8 mouse cellular contexts compared by ENCODE assay signal in genomic region chr12:82166101-82166571, GRCm38 (mm10). TPM values are rescaled to one million over a fixed set of nuclear protein-coding genes. Genes with fewer than 3 reads are reported as not detected.
DNase-seq lines count a peak whose midpoint lies in the region; ATAC-seq and TF ChIP-seq lines count a peak whose summit lies in the region.

No protein-coding gene starts in this region.

- H3K27me3 ChIP-seq in heart, embryonic 14.5 days (ENCODE audit: control insufficient read depth, insufficient read depth, low read length) = no peaks in the 10 kb centered on the region
- H3K27me3 ChIP-seq in intestine, postnatal 0 days (replicated peaks; ENCODE audit: control insufficient read depth, insufficient read depth, low read length) = no peaks in the 10 kb centered on the region
- no peaks in the 10 kb centered on the region for H3K27me3 ChIP-seq in neural tube, embryonic 15.5 days (replicated peaks)

- DNase-seq in heart, postnatal 36 days = no peak
- peak; percentile 37 for DNase-seq in embryo, embryonic 9.5 days (ENCODE audit: extremely low spot score)
- no peak for DNase-seq in right cerebral cortex, adult 2 months (ENCODE audit: low spot score in 2 of 2)
- no peak for DNase-seq in adrenal gland, postnatal 36 days
- DNase-seq in cerebellum, adult 8-10 months = no peak

- intact Hi-C loops in heart, postnatal 36 days (cut with DNase I) = no loop called here

- no peak overlapping the region for H3K27ac ChIP-seq in heart, embryonic 14.5 days (replicated peaks in 1 of 2; ENCODE audit: control insufficient read depth in 1 of 2, insufficient read depth in 1 of 2, low read depth in 2 of 2, low read length in 2 of 2)
- H3K27ac ChIP-seq in intestine, postnatal 0 days (ENCODE audit: low read depth, low read length) = no peak overlapping the region
- H3K27ac ChIP-seq in neural tube, embryonic 15.5 days (replicated peaks) = peak overlapping the region; percentile 33; the same call in 1 of the 2 replicates

- H3K4me2 ChIP-seq in heart, embryonic 14.5 days (ENCODE audit: low read length) = peak overlapping the region; percentile 37
- peak overlapping the region; percentile 54 for H3K4me2 ChIP-seq in intestine, postnatal 0 days (replicated peaks; ENCODE audit: low read depth)
- H3K4me2 ChIP-seq in neural tube, embryonic 15.5 days = peak overlapping the region; percentile 47

- WGBS in heart, embryonic 14.5 days = 38% methylated on average over 14 of the region's 14 CpGs
- 24% methylated on average over 14 of the region's 14 CpGs for WGBS in intestine, postnatal 0 days
- 15% methylated on average over 14 of the region's 14 CpGs for WGBS in neural tube, embryonic 15.5 days

- H3K36me3 ChIP-seq in heart, embryonic 14.5 days (ENCODE audit: control insufficient read depth, insufficient read depth, low read length) = no peaks in the 10 kb centered on the region
- H3K36me3 ChIP-seq in intestine, postnatal 0 days (ENCODE audit: control insufficient read depth, insufficient read depth) = no peaks in the 10 kb centered on the region
- H3K36me3 ChIP-seq in neural tube, embryonic 15.5 days = no peaks in the 10 kb centered on the region

- no peak for ATAC-seq in heart, embryonic 14.5 days (ENCODE audit: insufficient number of reproducible peaks, insufficient read depth, low FRiP score, low read depth)
- ATAC-seq in intestine, postnatal 0 days = no peak
- no peak for ATAC-seq in neural tube, embryonic 15.5 days (ENCODE audit: low FRiP score)

- H3K4me1 ChIP-seq in heart, embryonic 14.5 days (ENCODE audit: control insufficient read depth in 2 of 2, insufficient read depth in 2 of 2, low read length in 2 of 2) = peaks cover 0 to 8% of the 10 kb centered on the region in 2 experiments; a peak in 2 of 4 replicates
- no peaks in the 10 kb centered on the region for H3K4me1 ChIP-seq in intestine, postnatal 0 days (replicated peaks; ENCODE audit: control insufficient read depth, insufficient read depth, low read length)
- H3K4me1 ChIP-seq in neural tube, embryonic 15.5 days = peaks cover 29% of the 10 kb centered on the region

- no peak overlapping the region for H3K9ac ChIP-seq in heart, embryonic 14.5 days (ENCODE audit: low read length)
- H3K9ac ChIP-seq in intestine, postnatal 0 days (ENCODE audit: low read depth, low read length) = no peak overlapping the region
- no peak overlapping the region; the same call in 1 of the 2 replicates for H3K9ac ChIP-seq in neural tube, embryonic 15.5 days (replicated peaks)

- no peak for TF ChIP-seq CTCF in intestine, postnatal 0 days (IDR thresholded peaks at IDR 0.05; ENCODE audit: low read depth)

- no peak overlapping the region for H3K4me3 ChIP-seq in heart, embryonic 14.5 days (ENCODE audit: control insufficient read depth in 1 of 2, insufficient read depth in 1 of 2, low read depth in 1 of 2, low read length in 2 of 2)
- H3K4me3 ChIP-seq in intestine, postnatal 0 days (ENCODE audit: low read depth, low read length) = peak overlapping the region; percentile 18; the same call in 1 of the 2 replicates
- no peak overlapping the region for H3K4me3 ChIP-seq in neural tube, embryonic 15.5 days (replicated peaks)

- no peaks in the 10 kb centered on the region for H3K9me3 ChIP-seq in heart, embryonic 14.5 days (ENCODE audit: control insufficient read depth, low read length)
- H3K9me3 ChIP-seq in intestine, postnatal 0 days (ENCODE audit: control insufficient read depth) = no peaks in the 10 kb centered on the region
- no peaks in the 10 kb centered on the region for H3K9me3 ChIP-seq in neural tube, embryonic 15.5 days (replicated peaks)

RNA-seq across cellular contexts. Expression of gene Sipa1l1, which starts 3.0 kb away (rescaled TPM):
- 25.6 and 25.7 TPM in 2 replicates for polyA plus RNA-seq in heart, embryonic 14.5 days (2014; fragmentation: Nextera tagmentation; extraction: Ambion mirVana)
- 10 to 100 TPM in 1 of 2 experiments, 1 to 10 TPM in 1; 8.6 to 10.5 TPM for total RNA-seq in heart, postnatal 36 days (2021)
- 10.2 and 12.6 TPM in 2 replicates for polyA plus RNA-seq in intestine, postnatal 0 days (2015; fragmentation: Nextera tagmentation; extraction: Ambion mirVana)
- polyA plus RNA-seq in neural tube, embryonic 15.5 days (2015; fragmentation: Nextera tagmentation; extraction: Ambion mirVana) = 10.9 and 16.9 TPM in 2 replicates
- total RNA-seq in adrenal gland, postnatal 36 days (2021) = 10 to 100 TPM; 24.3 to 26.9 TPM
